12 mouse cellular contexts compared by ENCODE assay signal in genomic region chr2:32624111-32624748, GRCm38 (mm10). TPM values are rescaled to one million over a fixed set of nuclear protein-coding genes. Genes with fewer than 3 reads are reported as not detected.
DNase-seq lines count a peak whose midpoint lies in the region; ATAC-seq and TF ChIP-seq lines count a peak whose summit lies in the region.
"Had no signal": no experiment of that assay in that cellular context is flagged by ENCODE, and none has a peak within 500 bp of the region (broad histone marks: within the 10 kb centered on the region; RNA-seq: fewer than 3 reads in every experiment).

No protein-coding gene starts in this region.

- no peak for DNase-seq in heart, adult 8-10 months (ENCODE audit: low spot score)
- DNase-seq in lung, postnatal 14 days = no peak
- DNase-seq in heart, postnatal 0 days (ENCODE audit: low spot score) = no peak
- no peak for DNase-seq in ovary, postnatal 10 days (ENCODE audit: low spot score)
- DNase-seq: liver, embryonic 13.5 days; right cerebral cortex, postnatal 4 days; thymus, adult 18-20 months had no signal

- no peak overlapping the region for H3K4me3 ChIP-seq in heart, embryonic 14.5 days (ENCODE audit: control insufficient read depth in 1 of 2, insufficient read depth in 1 of 2, low read depth in 1 of 2, low read length in 2 of 2)
- H3K4me3 ChIP-seq in lung, embryonic 16.5 days (ENCODE audit: low read length) = no peak overlapping the region
- H3K4me3 ChIP-seq in heart, postnatal 0 days (ENCODE audit: low read depth, low read length) = no peak overlapping the region
- no peak overlapping the region for H3K4me3 ChIP-seq in stomach, embryonic 16.5 days (replicated peaks; ENCODE audit: low read length)

- peak overlapping the region; percentile 86 to 99; a peak in 2 of 4 replicates for H3K27ac ChIP-seq in heart, embryonic 14.5 days (replicated peaks in 1 of 2; ENCODE audit: control insufficient read depth in 1 of 2, insufficient read depth in 1 of 2, low read depth in 2 of 2, low read length in 2 of 2)
- peak overlapping the region; percentile 74 for H3K27ac ChIP-seq in lung, embryonic 16.5 days (ENCODE audit: low read length)
- H3K27ac ChIP-seq in heart, postnatal 0 days (ENCODE audit: low read depth) = peak overlapping the region; percentile 98
- H3K27ac ChIP-seq in stomach, embryonic 16.5 days (ENCODE audit: low read length) = peak overlapping the region; percentile 74; the same call in 1 of the 2 replicates
- H3K27ac ChIP-seq: liver, embryonic 13.5 days had no signal

- H3K9me3 ChIP-seq in heart, embryonic 14.5 days (ENCODE audit: control insufficient read depth, low read length) = no peaks in the 10 kb centered on the region
- H3K9me3 ChIP-seq in lung, embryonic 16.5 days (ENCODE audit: control insufficient read depth, low read length) = no peaks in the 10 kb centered on the region
- no peaks in the 10 kb centered on the region for H3K9me3 ChIP-seq in heart, postnatal 0 days (replicated peaks; ENCODE audit: control insufficient read depth, low read length)
- H3K9me3 ChIP-seq in stomach, embryonic 16.5 days (replicated peaks; ENCODE audit: control insufficient read depth, low read length) = no peaks in the 10 kb centered on the region
- H3K9me3 ChIP-seq: liver, embryonic 13.5 days; midbrain, embryonic 13.5 days had no signal

- no peak overlapping the region for H3K4me2 ChIP-seq in heart, embryonic 14.5 days (ENCODE audit: low read length)
- no peak overlapping the region for H3K4me2 ChIP-seq in lung, embryonic 16.5 days (ENCODE audit: low read depth, low read length)
- no peak overlapping the region for H3K4me2 ChIP-seq in heart, postnatal 0 days (ENCODE audit: low read depth, low read length)
- H3K4me2 ChIP-seq in stomach, embryonic 16.5 days (ENCODE audit: low read depth, low read length) = no peak overlapping the region

- peaks cover 68 to 70% of the 10 kb centered on the region in 2 experiments for H3K4me1 ChIP-seq in heart, embryonic 14.5 days (ENCODE audit: control insufficient read depth in 2 of 2, insufficient read depth in 2 of 2, low read length in 2 of 2)
- H3K4me1 ChIP-seq in lung, embryonic 16.5 days (replicated peaks; ENCODE audit: control insufficient read depth, insufficient read depth, low read length) = peaks cover 71% of the 10 kb centered on the region
- H3K4me1 ChIP-seq in heart, postnatal 0 days (ENCODE audit: control insufficient read depth, insufficient read depth) = peaks cover 60% of the 10 kb centered on the region
- H3K4me1 ChIP-seq in stomach, embryonic 16.5 days (ENCODE audit: control insufficient read depth, insufficient read depth, low read length) = peaks cover 65% of the 10 kb centered on the region

- no peak for TF ChIP-seq EP300 in heart, postnatal 0 days (IDR thresholded peaks at IDR 0.05; ENCODE audit: low read depth)

- peak overlapping the region; percentile 93; the same call in 1 of the 2 replicates for H3K9ac ChIP-seq in heart, embryonic 14.5 days (ENCODE audit: low read length)
- H3K9ac ChIP-seq in lung, embryonic 16.5 days (ENCODE audit: low read length) = no peak overlapping the region
- no peak overlapping the region for H3K9ac ChIP-seq in heart, postnatal 0 days (replicated peaks; ENCODE audit: low read depth, low read length)
- peak overlapping the region; percentile 9; the same call in 1 of the 2 replicates for H3K9ac ChIP-seq in stomach, embryonic 16.5 days (ENCODE audit: low read length)

- TF ChIP-seq CTCF in heart, postnatal 0 days (IDR thresholded peaks at IDR 0.05; ENCODE audit: low read depth) = no peak

- WGBS in heart, embryonic 14.5 days = 65% methylated on average over 5 of the region's 5 CpGs
- 59% methylated on average over 5 of the region's 5 CpGs for WGBS in lung, embryonic 16.5 days
- 74% methylated on average over 5 of the region's 5 CpGs for WGBS in heart, postnatal 0 days
- WGBS in stomach, embryonic 16.5 days = 73% methylated on average over 5 of the region's 5 CpGs

- no peak for ATAC-seq in heart, embryonic 14.5 days (ENCODE audit: insufficient number of reproducible peaks, insufficient read depth, low FRiP score, low read depth)
- no peak for ATAC-seq in lung, embryonic 16.5 days (ENCODE audit: low read depth)
- no peak for ATAC-seq in heart, postnatal 0 days (ENCODE audit: insufficient read depth, low read depth)
- no peak for ATAC-seq in stomach, embryonic 16.5 days (ENCODE audit: insufficient read depth, low FRiP score)
- ATAC-seq: activated CD4-positive, CD25-positive, alpha-beta regulatory T cell, adult 4 months had no signal

- peaks cover 5% of the 10 kb centered on the region for H3K36me3 ChIP-seq in heart, embryonic 14.5 days (ENCODE audit: control insufficient read depth, insufficient read depth, low read length)
- no peaks in the 10 kb centered on the region for H3K36me3 ChIP-seq in lung, embryonic 16.5 days (ENCODE audit: control insufficient read depth, insufficient read depth, low read length)
- 0 out of 2 replicates have a peak, but pooled peaks cover 1% of the 10 kb centered on the region for H3K36me3 ChIP-seq in heart, postnatal 0 days (replicated peaks; ENCODE audit: control insufficient read depth, insufficient read depth, low read length)
- no peaks in the 10 kb centered on the region for H3K36me3 ChIP-seq in stomach, embryonic 16.5 days (ENCODE audit: control insufficient read depth, insufficient read depth, low read length)
- H3K36me3 ChIP-seq: midbrain, embryonic 13.5 days had no signal

- H3K27me3 ChIP-seq in heart, embryonic 14.5 days (ENCODE audit: control insufficient read depth, insufficient read depth, low read length) = no peaks in the 10 kb centered on the region
- H3K27me3 ChIP-seq in lung, embryonic 16.5 days (ENCODE audit: control insufficient read depth, insufficient read depth, low read depth, low read length) = no peaks in the 10 kb centered on the region
- no peaks in the 10 kb centered on the region for H3K27me3 ChIP-seq in heart, postnatal 0 days (ENCODE audit: control insufficient read depth, insufficient read depth, low read length)
- no peaks in the 10 kb centered on the region for H3K27me3 ChIP-seq in stomach, embryonic 16.5 days (ENCODE audit: control insufficient read depth, insufficient read depth, low read length)
- H3K27me3 ChIP-seq: liver, embryonic 13.5 days; midbrain, embryonic 13.5 days had no signal

RNA-seq across cellular contexts. Expression of gene Ak1, which starts 2.7 kb away (rescaled TPM):
- polyA plus RNA-seq in heart, embryonic 14.5 days (2014; fragmentation: Nextera tagmentation; extraction: Ambion mirVana) = 336 and 355 TPM in 2 replicates
- 100 to 1,000 TPM; 656 to 809 (median 697) TPM for total RNA-seq in heart, adult 8-10 months (2022)
- 67.2 and 76.7 TPM in 2 replicates for polyA plus RNA-seq in lung, embryonic 16.5 days (2015; fragmentation: Nextera tagmentation; extraction: Ambion mirVana)
- total RNA-seq in heart, postnatal 0 days (2014; rRNA removed; ENCODE audit: low replicate concordance) = 544 and 572 TPM in 2 replicates
- 721 and 737 TPM in 2 replicates for polyA plus RNA-seq in heart, postnatal 0 days (2015; fragmentation: Nextera tagmentation; extraction: Ambion mirVana)
- polyA plus RNA-seq in stomach, embryonic 16.5 days (2015; fragmentation: Nextera tagmentation; extraction: Ambion mirVana) = 27.4 and 60.2 TPM in 2 replicates

RNA-seq across cellular contexts. Expression of gene Eng, which starts 22.2 kb away (rescaled TPM):
- polyA plus RNA-seq in heart, embryonic 14.5 days (2014; fragmentation: Nextera tagmentation; extraction: Ambion mirVana) = 146 and 148 TPM in 2 replicates
- 100 to 1,000 TPM; 111 to 143 (median 126) TPM for total RNA-seq in heart, adult 8-10 months (2022)
- 108 and 120 TPM in 2 replicates for polyA plus RNA-seq in lung, embryonic 16.5 days (2015; fragmentation: Nextera tagmentation; extraction: Ambion mirVana)
- 123 and 148 TPM in 2 replicates for total RNA-seq in heart, postnatal 0 days (2014; rRNA removed; ENCODE audit: low replicate concordance)
- 133 and 137 TPM in 2 replicates for polyA plus RNA-seq in heart, postnatal 0 days (2015; fragmentation: Nextera tagmentation; extraction: Ambion mirVana)
- 63.6 and 64.5 TPM in 2 replicates for polyA plus RNA-seq in stomach, embryonic 16.5 days (2015; fragmentation: Nextera tagmentation; extraction: Ambion mirVana)
- polyA plus RNA-seq: activated CD4-positive, CD25-positive, alpha-beta regulatory T cell, adult 4 months had no signal

RNA-seq across cellular contexts. Expression of gene St6galnac6, which starts 24.7 kb away (rescaled TPM):
- 11.0 and 12.2 TPM in 2 replicates for polyA plus RNA-seq in heart, embryonic 14.5 days (2014; fragmentation: Nextera tagmentation; extraction: Ambion mirVana)
- 100 to 1,000 TPM; 102 to 131 (median 114) TPM for total RNA-seq in heart, adult 8-10 months (2022)
- polyA plus RNA-seq in lung, embryonic 16.5 days (2015; fragmentation: Nextera tagmentation; extraction: Ambion mirVana) = 25.4 and 26.3 TPM in 2 replicates
- 102 and 117 TPM in 2 replicates for total RNA-seq in heart, postnatal 0 days (2014; rRNA removed; ENCODE audit: low replicate concordance)
- polyA plus RNA-seq in heart, postnatal 0 days (2015; fragmentation: Nextera tagmentation; extraction: Ambion mirVana) = 44.1 and 44.3 TPM in 2 replicates
- 17.1 and 18.5 TPM in 2 replicates for polyA plus RNA-seq in stomach, embryonic 16.5 days (2015; fragmentation: Nextera tagmentation; extraction: Ambion mirVana)

RNA-seq across cellular contexts. Expression of gene St6galnac4, which starts 37.3 kb away (rescaled TPM):
- 33.4 and 35.7 TPM in 2 replicates for polyA plus RNA-seq in heart, embryonic 14.5 days (2014; fragmentation: Nextera tagmentation; extraction: Ambion mirVana)
- 10 to 100 TPM; 15.6 to 23.2 (median 20.7) TPM for total RNA-seq in heart, adult 8-10 months (2022)
- polyA plus RNA-seq in lung, embryonic 16.5 days (2015; fragmentation: Nextera tagmentation; extraction: Ambion mirVana) = 26.0 and 28.1 TPM in 2 replicates
- total RNA-seq in heart, postnatal 0 days (2014; rRNA removed; ENCODE audit: low replicate concordance) = 25.7 and 28.0 TPM in 2 replicates
- polyA plus RNA-seq in heart, postnatal 0 days (2015; fragmentation: Nextera tagmentation; extraction: Ambion mirVana) = 25.5 and 27.0 TPM in 2 replicates
- 19.8 and 22.9 TPM in 2 replicates for polyA plus RNA-seq in stomach, embryonic 16.5 days (2015; fragmentation: Nextera tagmentation; extraction: Ambion mirVana)

RNA-seq across cellular contexts. Expression of gene 9430097D07Rik, which starts 48.7 kb away (rescaled TPM):
- polyA plus RNA-seq in heart, embryonic 14.5 days (2014; fragmentation: Nextera tagmentation; extraction: Ambion mirVana) = 0.13 TPM in 1 of 2 replicates, not detected in the other
- total RNA-seq in heart, adult 8-10 months (2022) = not detected
- not detected in 2 replicates for polyA plus RNA-seq in lung, embryonic 16.5 days (2015; fragmentation: Nextera tagmentation; extraction: Ambion mirVana)
- not detected in 2 replicates for total RNA-seq in heart, postnatal 0 days (2014; rRNA removed; ENCODE audit: low replicate concordance)
- not detected in 2 replicates for polyA plus RNA-seq in heart, postnatal 0 days (2015; fragmentation: Nextera tagmentation; extraction: Ambion mirVana)
- 0.10 and 0.15 TPM in 2 replicates for polyA plus RNA-seq in stomach, embryonic 16.5 days (2015; fragmentation: Nextera tagmentation; extraction: Ambion mirVana)
- polyA plus RNA-seq: activated CD4-positive, CD25-positive, alpha-beta regulatory T cell, adult 4 months; liver, embryonic 13.5 days had no signal

Comparison
In these comparisons a context has a peak if more than half of its experiments do, and no peak if none do; other contexts are left out.
1. H3K9ac ChIP-seq: peak in heart, embryonic 14.5 days (single experiment) and stomach, embryonic 16.5 days (single experiment); none in lung, embryonic 16.5 days (single experiment) and heart, postnatal 0 days (single experiment).
2. Peak in every context shown above with its lines, with median percentiles within 50 percentile points of each other: H3K27ac ChIP-seq.